Mouse (Mus musculus): ENCODE measurements around the gene Clip2.

Clip2 gene

GRCm38 (mm10) chr5:134464225-134464624, 88.0 kb downstream of the Clip2 start:
- H3K4me3 ChIP-seq (replicated peaks; ENCODE audit: low read length): no peak overlapping the region
- no peaks in the 10 kb centered on the region for H3K36me3 ChIP-seq (ENCODE audit: insufficient read depth, low read length)
- H3K4me1 ChIP-seq (replicated peaks; ENCODE audit: low read depth, low read length): peaks cover 39% of the 10 kb centered on the region
- peaks cover 5% of the 10 kb centered on the region; the same call in 1 of the 2 replicates for H3K27me3 ChIP-seq (ENCODE audit: insufficient read depth, low read length)
- TF ChIP-seq CTCF (conservative IDR thresholded peaks at IDR 0.05; ENCODE audit: low read length) (no peak), POU5F1 (IDR thresholded peaks at IDR 0.05; ENCODE audit: borderline replicate concordance, low read length) (no peak), NANOG (IDR thresholded peaks at IDR 0.05; ENCODE audit: borderline replicate concordance, low read length) (no peak)
- no peaks in the 10 kb centered on the region for H3K9me3 ChIP-seq (ENCODE audit: low read length)

- Histone ChIP-seq H3K36me3 (ENCODE audit: insufficient read depth, low read length) (no peaks in the 10 kb centered on the region), H3K4me3 (replicated peaks; ENCODE audit: low read length) (peak overlapping the region; percentile 35; the same call in 1 of the 2 replicates), H3K4me1 (replicated peaks; ENCODE audit: low read depth, low read length) (peaks cover 36% of the 10 kb centered on the region), H3K27me3 (ENCODE audit: insufficient read depth, low read length) (0 out of 2 replicates have a peak, but pooled peaks cover 2% of the 10 kb centered on the region), H3K9me3 (ENCODE audit: low read length) (no peaks in the 10 kb centered on the region)
- TF ChIP-seq POU5F1 (IDR thresholded peaks at IDR 0.05; ENCODE audit: borderline replicate concordance, low read length) (no peak), NANOG (IDR thresholded peaks at IDR 0.05; ENCODE audit: borderline replicate concordance, low read length) (no peak), CTCF (conservative IDR thresholded peaks at IDR 0.05; ENCODE audit: low read length) (no peak)
These were observed 89.5 kb downstream of the Clip2 start for GRCm38 (mm10) chr5:134462731-134463130.

GRCm38 (mm10) chr5:134462316-134462715, 89.9 kb downstream of the Clip2 start:
- no peaks in the 10 kb centered on the region for H3K36me3 ChIP-seq (ENCODE audit: insufficient read depth, low read length)
- H3K27me3 ChIP-seq (ENCODE audit: insufficient read depth, low read length): 0 out of 2 replicates have a peak, but pooled peaks cover 2% of the 10 kb centered on the region
- H3K9me3 ChIP-seq (ENCODE audit: low read length): no peaks in the 10 kb centered on the region
- H3K4me3 ChIP-seq (replicated peaks; ENCODE audit: low read length): no peak overlapping the region
- TF ChIP-seq NANOG (IDR thresholded peaks at IDR 0.05; ENCODE audit: borderline replicate concordance, low read length) (no peak), CTCF (conservative IDR thresholded peaks at IDR 0.05; ENCODE audit: low read length) (no peak), POU5F1 (IDR thresholded peaks at IDR 0.05; ENCODE audit: borderline replicate concordance, low read length) (no peak)
- peaks cover 39% of the 10 kb centered on the region for H3K4me1 ChIP-seq (replicated peaks; ENCODE audit: low read depth, low read length)

- Histone ChIP-seq H3K36me3 (ENCODE audit: insufficient read depth, low read length) (no peaks in the 10 kb centered on the region), H3K9me3 (ENCODE audit: low read length) (no peaks in the 10 kb centered on the region), H3K4me1 (replicated peaks; ENCODE audit: low read depth, low read length) (peaks cover 33% of the 10 kb centered on the region), H3K4me3 (replicated peaks; ENCODE audit: low read length) (no peak overlapping the region), H3K27me3 (ENCODE audit: insufficient read depth, low read length) (0 out of 2 replicates have a peak, but pooled peaks cover 2% of the 10 kb centered on the region)
- TF ChIP-seq NANOG (IDR thresholded peaks at IDR 0.05; ENCODE audit: borderline replicate concordance, low read length) (no peak), POU5F1 (IDR thresholded peaks at IDR 0.05; ENCODE audit: borderline replicate concordance, low read length) (no peak), CTCF (conservative IDR thresholded peaks at IDR 0.05; ENCODE audit: low read length) (no peak)
These were observed 91.7 kb downstream of the Clip2 start for GRCm38 (mm10) chr5:134460546-134460945.

GRCm38 (mm10) chr5:134459096-134459495, 93.1 kb downstream of the Clip2 start:
- Histone ChIP-seq H3K4me3 (replicated peaks; ENCODE audit: low read length) (no peak overlapping the region), H3K36me3 (ENCODE audit: insufficient read depth, low read length) (no peaks in the 10 kb centered on the region)
- TF ChIP-seq POU5F1 (IDR thresholded peaks at IDR 0.05; ENCODE audit: borderline replicate concordance, low read length) (no peak), NANOG (IDR thresholded peaks at IDR 0.05; ENCODE audit: borderline replicate concordance, low read length) (no peak), CTCF (conservative IDR thresholded peaks at IDR 0.05; ENCODE audit: low read length) (no peak)

GRCm38 (mm10) chr5:134458416-134458815, 93.8 kb downstream of the Clip2 start:
- Histone ChIP-seq H3K9me3 (ENCODE audit: low read length) (no peaks in the 10 kb centered on the region), H3K4me1 (replicated peaks; ENCODE audit: low read depth, low read length) (peaks cover 54% of the 10 kb centered on the region), H3K4me3 (replicated peaks; ENCODE audit: low read length) (no peak overlapping the region), H3K36me3 (ENCODE audit: insufficient read depth, low read length) (peaks cover 4% of the 10 kb centered on the region; the same call in 1 of the 2 replicates), H3K27me3 (ENCODE audit: insufficient read depth, low read length) (0 out of 2 replicates have a peak, but pooled peaks cover 2% of the 10 kb centered on the region)
- TF ChIP-seq CTCF (conservative IDR thresholded peaks at IDR 0.05; ENCODE audit: low read length) (no peak), POU5F1 (IDR thresholded peaks at IDR 0.05; ENCODE audit: borderline replicate concordance, low read length) (no peak), NANOG (IDR thresholded peaks at IDR 0.05; ENCODE audit: borderline replicate concordance, low read length) (no peak)

More at GRCm38 (mm10) chr5:134459096-134459495, 93.1 kb downstream of the Clip2 start:
- 0 out of 2 replicates have a peak, but pooled peaks cover 2% of the 10 kb centered on the region for H3K27me3 ChIP-seq (ENCODE audit: insufficient read depth, low read length)
- no peaks in the 10 kb centered on the region for H3K9me3 ChIP-seq (ENCODE audit: low read length)
- H3K4me1 ChIP-seq (replicated peaks; ENCODE audit: low read depth, low read length): peaks cover 47% of the 10 kb centered on the region

GRCm38 (mm10) chr5:134457371-134457770, 94.9 kb downstream of the Clip2 start:
- peaks cover 12% of the 10 kb centered on the region for H3K36me3 ChIP-seq (ENCODE audit: insufficient read depth, low read length)
- H3K27me3 ChIP-seq (ENCODE audit: insufficient read depth, low read length): 0 out of 2 replicates have a peak, but pooled peaks cover 2% of the 10 kb centered on the region
- no peaks in the 10 kb centered on the region for H3K9me3 ChIP-seq (ENCODE audit: low read length)
- peak overlapping the region; percentile 84; the same call in 1 of the 2 replicates for H3K4me3 ChIP-seq (replicated peaks; ENCODE audit: low read length)
- peaks cover 57% of the 10 kb centered on the region for H3K4me1 ChIP-seq (replicated peaks; ENCODE audit: low read depth, low read length)
- TF ChIP-seq POU5F1 (IDR thresholded peaks at IDR 0.05; ENCODE audit: borderline replicate concordance, low read length) (no peak), NANOG (IDR thresholded peaks at IDR 0.05; ENCODE audit: borderline replicate concordance, low read length) (no peak), CTCF (conservative IDR thresholded peaks at IDR 0.05; ENCODE audit: low read length) (no peak)

- H3K27me3 ChIP-seq (ENCODE audit: insufficient read depth, low read length): 0 out of 2 replicates have a peak, but pooled peaks cover 2% of the 10 kb centered on the region
- H3K4me1 ChIP-seq (replicated peaks; ENCODE audit: low read depth, low read length): peaks cover 58% of the 10 kb centered on the region
- peak within 1 kb of the TSS; percentile 84 for H3K4me3 ChIP-seq (replicated peaks; ENCODE audit: low read length)
- 0 out of 2 replicates have a peak, but pooled peaks cover 5% of the 10 kb centered on the region for H3K9me3 ChIP-seq (ENCODE audit: low read length)
- no peak for TF ChIP-seq POU5F1 (IDR thresholded peaks at IDR 0.05; ENCODE audit: borderline replicate concordance, low read length)
- no peak for TF ChIP-seq NANOG (IDR thresholded peaks at IDR 0.05; ENCODE audit: borderline replicate concordance, low read length)
- no peak for TF ChIP-seq CTCF (conservative IDR thresholded peaks at IDR 0.05; ENCODE audit: low read length)
- peaks cover 21% of the 10 kb centered on the region for H3K36me3 ChIP-seq (ENCODE audit: insufficient read depth, low read length)
These were observed 95.7 kb downstream of the Clip2 start, which contains the start of gene Gtf2ird1 for GRCm38 (mm10) chr5:134456503-134456962. Gtf2ird1 (minus strand) TSS chr5:134456716.

Data from E14TG2a.4 (cell line).